Mouse (Mus musculus) 416B (cell line): Measurements from ENCODE around the gene Tmem25.

ENCODE experiments used
- DNase-seq: peaks from one replicate; pipeline ENCODE4 v3.0.0; 2011; ENCODE audit warnings: low read depth

Gene Tmem25

DNA sequence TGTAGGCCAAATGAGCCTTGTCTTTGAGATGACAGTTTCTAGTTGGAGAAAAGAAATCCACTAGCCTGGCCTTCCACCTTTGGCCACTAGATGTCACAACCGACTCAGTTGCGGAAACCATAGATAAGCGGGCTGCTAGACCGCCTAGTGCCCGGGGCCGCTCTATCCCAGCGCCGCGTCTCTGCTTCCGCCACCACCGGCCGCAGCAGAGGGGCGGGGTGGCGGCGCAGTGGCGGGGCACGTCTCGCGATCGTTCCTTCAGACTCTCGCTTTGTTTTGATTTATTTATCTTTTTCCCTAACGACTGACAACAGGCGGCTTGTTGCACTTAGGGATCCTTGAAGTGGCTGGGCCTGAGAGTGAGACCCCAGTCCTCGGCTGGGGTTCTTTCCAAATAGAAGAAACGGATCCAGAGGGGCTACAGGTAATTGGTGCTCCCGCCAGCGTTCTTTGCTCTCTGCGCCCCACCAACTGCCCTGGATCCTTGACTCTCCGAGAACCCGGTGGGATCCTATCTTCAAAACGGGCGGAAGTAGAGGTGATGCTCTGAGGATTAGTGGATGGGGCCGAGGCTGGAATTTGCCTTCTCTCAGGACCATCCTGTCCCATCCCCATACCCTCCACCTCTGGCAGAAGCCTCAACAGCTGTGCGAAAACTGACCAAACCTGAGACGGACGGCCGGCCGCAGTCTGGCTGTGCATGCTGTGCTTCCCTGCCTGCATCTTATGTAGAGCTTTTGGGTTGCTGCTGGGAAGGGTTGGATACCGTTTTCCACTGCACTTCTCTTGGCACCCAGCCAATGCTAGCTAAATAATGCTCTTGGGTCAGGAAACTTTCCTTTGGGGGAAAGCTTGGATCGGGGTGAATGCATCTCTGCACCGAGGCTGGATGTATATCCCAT is 26.1 kb downstream of the Tmem25 start:
- peak; percentile 96 for DNase-seq

- DNase-seq: no peak
These were observed 26.7 kb downstream of the Tmem25 start for GRCm38 (mm10) chr9:44772392-44772749.

GRCm38 (mm10) chr9:44771376-44771775 is 27.7 kb downstream of the Tmem25 start:
- no peak for DNase-seq

DNA sequence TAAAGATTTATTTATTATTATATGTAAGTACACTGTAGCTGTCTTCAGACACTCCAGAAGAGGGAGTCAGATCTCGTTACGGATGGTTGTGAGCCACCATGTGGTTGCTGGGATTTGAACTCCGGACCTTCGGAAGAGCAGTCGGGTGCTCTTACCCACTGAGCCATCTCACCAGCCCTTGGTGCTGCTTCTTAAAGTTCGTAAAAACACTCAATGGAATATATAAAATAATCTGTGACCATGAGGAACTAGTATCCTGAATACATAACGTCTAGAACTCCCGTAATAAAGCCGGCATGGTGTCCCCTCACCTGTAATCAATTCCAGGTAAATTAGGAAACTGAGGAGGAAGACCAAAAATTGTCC is 31.1 kb downstream of the Tmem25 start:
- peak; percentile 20 for DNase-seq

- peak; percentile 93 for DNase-seq
These were observed 31.7 kb downstream of the Tmem25 start, which contains the start of the genes Arcn1 and Ift46 for GRCm38 (mm10) chr9:44767101-44768028. Arcn1 (minus strand) TSS chr9:44767845. Ift46 (plus strand) TSS chr9:44767908.

- no peak for DNase-seq
These were observed 38.2 kb downstream of the Tmem25 start for GRCm38 (mm10) chr9:44760873-44761272.

- no peak for DNase-seq
These were observed 50.6 kb downstream of the Tmem25 start for GRCm38 (mm10) chr9:44748473-44748872.

DNA sequence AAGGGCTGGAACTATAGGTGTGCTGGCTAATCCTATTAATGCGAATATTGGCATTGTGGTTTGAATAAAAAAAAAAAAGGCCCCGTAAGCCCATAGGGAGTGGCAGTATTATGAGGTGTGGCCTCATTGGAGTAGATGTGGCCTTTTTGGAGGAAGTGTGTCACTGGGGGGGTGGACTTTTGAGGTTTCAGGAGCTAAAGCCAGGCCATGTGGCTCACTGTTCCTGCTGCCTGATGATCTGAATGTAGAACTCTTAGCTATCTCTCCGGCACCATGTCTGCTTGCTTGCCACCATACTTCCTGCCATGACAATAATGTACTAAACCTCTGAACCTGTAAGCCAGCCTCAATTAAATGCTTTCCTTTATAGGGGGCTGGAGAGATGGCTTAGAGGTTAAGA is 51.8 kb downstream of the Tmem25 start:
- DNase-seq: peak; percentile 51

DNA sequence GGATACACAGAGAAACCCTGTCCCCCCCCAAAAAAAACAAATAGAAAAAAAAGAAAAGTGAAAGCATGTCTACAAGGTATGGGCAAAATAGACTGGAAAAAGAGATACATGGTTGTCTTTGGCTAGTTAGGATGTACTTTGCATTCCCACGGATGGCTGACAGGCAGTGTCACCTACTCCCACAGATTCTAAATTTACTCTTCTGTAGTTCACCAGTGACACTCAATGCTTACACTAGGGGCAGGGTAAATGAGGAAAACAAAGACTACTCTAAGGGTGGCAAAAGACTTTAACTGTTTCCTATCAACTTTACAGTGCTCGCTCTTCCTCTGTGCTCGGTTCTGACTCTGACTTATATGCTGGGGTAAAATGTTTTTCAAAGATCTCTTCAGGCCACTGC is 52.4 kb downstream of the Tmem25 start:
- no peak for DNase-seq

- DNase-seq: no peak
These were observed 53.7 kb downstream of the Tmem25 start for GRCm38 (mm10) chr9:44745371-44745770.
